ENCODE assay signal across 9 mouse cellular contexts in genomic region chr11:76120407-76120901, GRCm38 (mm10). TPM values are rescaled to one million over a fixed set of nuclear protein-coding genes. Genes with fewer than 3 reads are reported as not detected.
A peak's percentile ranks its signal among the peaks of the same experiment; 100 is the strongest.
DNase-seq lines count a peak whose midpoint lies in the region; ATAC-seq lines count a peak whose summit lies in the region.
"Had no signal": no experiment of that assay in that cellular context is flagged by ENCODE, and none has a peak within 500 bp of the region (broad histone marks: within the 10 kb centered on the region; RNA-seq: fewer than 3 reads in every experiment).

No protein-coding gene starts in this region.

- H3K4me2 ChIP-seq in neural tube, embryonic 11.5 days (ENCODE audit: low read depth): no peak overlapping the region
- no peak overlapping the region for H3K4me2 ChIP-seq in forebrain, embryonic 13.5 days
- H3K4me2 ChIP-seq: liver, embryonic 15.5 days had no signal

- H3K27me3 ChIP-seq in heart, embryonic 10.5 days (ENCODE audit: insufficient read depth, poor library complexity, severe bottlenecking): no peaks in the 10 kb centered on the region
- H3K27me3 ChIP-seq in neural tube, embryonic 11.5 days (ENCODE audit: control insufficient read depth, insufficient read depth, low read length): no peaks in the 10 kb centered on the region
- no peaks in the 10 kb centered on the region for H3K27me3 ChIP-seq in forebrain, embryonic 13.5 days
- H3K27me3 ChIP-seq: liver, embryonic 15.5 days had no signal

- intact Hi-C loops in heart, postnatal 25 days (cut with DNase I): no loop called here
- intact Hi-C loops in gastrocnemius, postnatal 14 days (cut with DNase I; ENCODE audit: low total_unique reads): no loop called here

- H3K9me3 ChIP-seq in heart, embryonic 10.5 days: no peaks in the 10 kb centered on the region
- H3K9me3 ChIP-seq in neural tube, embryonic 11.5 days (ENCODE audit: control insufficient read depth, low read length): no peaks in the 10 kb centered on the region
- H3K9me3 ChIP-seq in forebrain, embryonic 13.5 days (replicated peaks): no peaks in the 10 kb centered on the region
- H3K9me3 ChIP-seq: liver, embryonic 15.5 days had no signal

- no peak for ATAC-seq in neural tube, embryonic 11.5 days (ENCODE audit: insufficient read depth, low FRiP score, low TSS enrichment)
- no peak for ATAC-seq in forebrain, embryonic 13.5 days

- WGBS in heart, embryonic 10.5 days: 45% methylated on average over 10 of the region's 10 CpGs
- 72% methylated on average over 10 of the region's 10 CpGs for WGBS in neural tube, embryonic 11.5 days
- WGBS in forebrain, embryonic 13.5 days: 79% methylated on average over 10 of the region's 10 CpGs

- no peak overlapping the region for H3K4me3 ChIP-seq in heart, embryonic 10.5 days
- H3K4me3 ChIP-seq in neural tube, embryonic 11.5 days (ENCODE audit: low read depth, low read length): no peak overlapping the region
- no peak overlapping the region for H3K4me3 ChIP-seq in forebrain, embryonic 13.5 days
- H3K4me3 ChIP-seq: liver, embryonic 15.5 days had no signal

- peaks cover 30% of the 10 kb centered on the region for H3K36me3 ChIP-seq in heart, embryonic 10.5 days
- peaks cover 4% of the 10 kb centered on the region; the same call in 1 of the 2 replicates for H3K36me3 ChIP-seq in neural tube, embryonic 11.5 days (ENCODE audit: control insufficient read depth, insufficient read depth, low read length)
- H3K36me3 ChIP-seq in forebrain, embryonic 13.5 days (ENCODE audit: poor library complexity, severe bottlenecking): peaks cover 64% of the 10 kb centered on the region

- DNase-seq in heart, adult 11 months: peak; percentile 94
- DNase-seq in heart, postnatal 25 days (ENCODE audit: low spot score): no peak
- no peak for DNase-seq in heart, embryonic 10.5 days (ENCODE audit: low spot score)
- DNase-seq in kidney, postnatal 4 days: peak; percentile 52 to 66
- peak; percentile 34 for DNase-seq in neural tube, embryonic 11.5 days (ENCODE audit: low spot score)
- no peak for DNase-seq in cerebellum, postnatal 25 days
- no peak for DNase-seq in gastrocnemius, postnatal 14 days

- H3K27ac ChIP-seq in heart, embryonic 10.5 days: peak overlapping the region; percentile 52; the same call in 1 of the 2 replicates
- H3K27ac ChIP-seq in neural tube, embryonic 11.5 days (ENCODE audit: low read depth, low read length): no peak overlapping the region
- H3K27ac ChIP-seq in forebrain, embryonic 13.5 days: no peak overlapping the region
- H3K27ac ChIP-seq: liver, embryonic 15.5 days had no signal

- no peak overlapping the region for H3K9ac ChIP-seq in neural tube, embryonic 11.5 days (ENCODE audit: low read length)
- no peak overlapping the region for H3K9ac ChIP-seq in forebrain, embryonic 13.5 days
- H3K9ac ChIP-seq: liver, embryonic 15.5 days had no signal

- peaks cover 19% of the 10 kb centered on the region for H3K4me1 ChIP-seq in heart, embryonic 10.5 days
- no peaks in the 10 kb centered on the region for H3K4me1 ChIP-seq in neural tube, embryonic 11.5 days (ENCODE audit: control insufficient read depth, insufficient read depth, low read length)
- no peaks in the 10 kb centered on the region for H3K4me1 ChIP-seq in forebrain, embryonic 13.5 days
- H3K4me1 ChIP-seq: liver, embryonic 15.5 days had no signal

RNA-seq across cellular contexts. Expression of gene Vps53, which starts 59.0 kb away (rescaled TPM):
- total RNA-seq in heart, postnatal 25 days (2021): 10 to 100 TPM; 26.1 to 30.3 TPM
- 35.1 and 37.7 TPM in 2 replicates for polyA plus RNA-seq in heart, embryonic 10.5 days (2016; fragmentation: Nextera tagmentation; extraction: Ambion mirVana)
- polyA plus RNA-seq in neural tube, embryonic 11.5 days (2014; fragmentation: Nextera tagmentation; extraction: Ambion mirVana): 50.1 and 50.8 TPM in 2 replicates
- 10 to 100 TPM; 23.8 to 26.4 TPM for total RNA-seq in gastrocnemius, postnatal 14 days (2021)
- 55.6 and 59.8 TPM in 2 replicates for polyA plus RNA-seq in forebrain, embryonic 13.5 days (2015; fragmentation: Nextera tagmentation; extraction: Ambion mirVana)

RNA-seq across cellular contexts. Expression of gene Fam57a, which starts 59.0 kb away (rescaled TPM):
- 1 to 10 TPM; 4.1 TPM for total RNA-seq in heart, postnatal 25 days (2021)
- polyA plus RNA-seq in heart, embryonic 10.5 days (2016; fragmentation: Nextera tagmentation; extraction: Ambion mirVana): 32.7 and 35.9 TPM in 2 replicates
- polyA plus RNA-seq in neural tube, embryonic 11.5 days (2014; fragmentation: Nextera tagmentation; extraction: Ambion mirVana): 37.2 and 40.1 TPM in 2 replicates
- total RNA-seq in gastrocnemius, postnatal 14 days (2021): 1 to 10 TPM; 4.0 to 5.0 TPM
- polyA plus RNA-seq in forebrain, embryonic 13.5 days (2015; fragmentation: Nextera tagmentation; extraction: Ambion mirVana): 20.8 and 25.5 TPM in 2 replicates

Comparison
In these comparisons a context has a peak if more than half of its experiments do, and no peak if none do; other contexts are left out.
1. DNase-seq: peak in heart, adult 11 months (single experiment), kidney, postnatal 4 days (2 of 2) and neural tube, embryonic 11.5 days (single experiment); none in heart, postnatal 25 days (single experiment), heart, embryonic 10.5 days (single experiment), cerebellum, postnatal 25 days (0 of 2) and gastrocnemius, postnatal 14 days (single experiment).